Mouse (Mus musculus) forebrain, embryonic 11.5 days (tissue): ENCODE measurements around the gene Plk5. TPM values are rescaled to one million over a fixed set of nuclear protein-coding genes. Genes with fewer than 3 reads are reported as not detected.
A peak's percentile ranks its signal among the peaks of the same experiment; 100 is the strongest.

Experiments
- ATAC-seq: fragments of 200-750 bp; cut with Nextera tagmentation; replicated peaks from 2 replicates; pipeline ENCODE4 v1.8.0; 2017; ENCODE audit warnings: moderate TSS enrichment; ENCODE audit not compliant: low FRiP score
- DNase-seq: peaks from one replicate; pipeline ENCODE4 v3.0.0-alpha.2; 2017; ENCODE audit warnings: low spot score
- H3K27ac ChIP-seq: fragments of 300-500 bp; sonication (generic); 2 replicates; pipeline ENCODE4 v1.5.1; 2014; ENCODE audit warnings: low read depth, low read length
- H3K27me3 ChIP-seq: fragments of 300-500 bp; sonication (generic); 2 replicates; pipeline ENCODE4 v1.6.1; 2014; ENCODE audit warnings: mild to moderate bottlenecking, low read length, mixed read lengths; ENCODE audit not compliant: control insufficient read depth, insufficient read depth
- H3K36me3 ChIP-seq: fragments of 300-500 bp; sonication (generic); 2 replicates; pipeline ENCODE4 v1.6.1; 2014; ENCODE audit warnings: mild to moderate bottlenecking, low read length, moderate library complexity, mixed read lengths; ENCODE audit not compliant: control insufficient read depth, insufficient read depth
- H3K4me1 ChIP-seq: fragments of 300-500 bp; sonication (generic); replicated peaks from 2 replicates; pipeline ENCODE4 v1.6.1; 2014; ENCODE audit warnings: low read length, mixed read lengths; ENCODE audit not compliant: control insufficient read depth, insufficient read depth
- H3K4me2 ChIP-seq: fragments of 300-500 bp; sonication (generic); 2 replicates; pipeline ENCODE4 v1.6.1; 2014; ENCODE audit warnings: low read depth, mild to moderate bottlenecking, low read length, moderate library complexity, mixed read lengths; ENCODE audit not compliant: severe bottlenecking
- H3K4me3 ChIP-seq: fragments of 300-500 bp; sonication (generic); 2 replicates; pipeline ENCODE4 v1.5.1; 2014; ENCODE audit warnings: low read depth, low read length
- H3K9ac ChIP-seq: fragments of 300-500 bp; sonication (generic); 2 replicates; pipeline ENCODE4 v1.6.1; 2014; ENCODE audit warnings: low read length
- H3K9me3 ChIP-seq: fragments of 300-500 bp; sonication (generic); 2 replicates; pipeline ENCODE4 v1.6.1; 2016; ENCODE audit warnings: low read length, mixed read lengths; ENCODE audit not compliant: control insufficient read depth
- WGBS: fragments of 180-500 bp; shearing (Covaris S2); extraction: QIAGEN DNeasy Blood & Tissue Kit; methylation state at CpG from one replicate; pipeline ENCODE4 v1.1.7; 2014; 5-methylcytosine and 5-hydroxymethylcytosine counted together
- polyA plus RNA-seq: library from polyadenylated mRNA; unstranded; fragments of >200 nt; fragmentation: Nextera tagmentation; extraction: Ambion mirVana; gene quantifications from 2 replicates; pipeline ENCODE4 v1.2.1, GENCODE M21; 2014

Gene Plk5
- polyA plus RNA-seq, 1 experiment from 2014 or later = 0.36 TPM

DNA sequence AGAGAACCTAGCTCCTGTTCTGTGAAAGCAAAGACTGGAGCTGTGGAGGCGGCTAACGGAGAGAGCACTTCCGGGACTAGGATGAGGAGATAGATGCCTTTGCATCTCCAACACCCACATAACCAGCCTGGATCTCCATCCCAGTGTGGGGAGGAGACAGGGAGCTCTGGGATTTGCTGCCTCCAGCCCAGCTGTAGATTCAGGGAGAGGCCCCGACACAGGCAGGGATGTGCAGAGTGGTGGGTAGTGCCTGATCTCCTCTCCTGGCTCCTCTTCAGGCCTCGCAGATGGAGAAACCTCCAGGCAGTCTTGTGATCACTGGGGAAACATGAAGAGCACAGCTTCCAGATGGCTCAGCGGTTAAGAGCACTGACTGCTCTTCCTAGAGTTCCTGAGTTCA is 16.4 kb downstream of the Plk5 start:
- no peaks in the 10 kb centered on the region for H3K27me3 ChIP-seq
- no peaks in the 10 kb centered on the region for H3K36me3 ChIP-seq
- no peak overlapping the region for H3K4me3 ChIP-seq
- ATAC-seq (no peak), DNase-seq (no peak)
- no peak overlapping the region for H3K4me2 ChIP-seq
- no peak overlapping the region for H3K9ac ChIP-seq
- no peak overlapping the region for H3K27ac ChIP-seq
- WGBS = 89% methylated on average over 6 of the region's 6 CpGs
- H3K9me3 ChIP-seq = no peaks in the 10 kb centered on the region
- peaks cover 2% of the 10 kb centered on the region; the same call in 1 of the 2 replicates for H3K4me1 ChIP-seq

DNA sequence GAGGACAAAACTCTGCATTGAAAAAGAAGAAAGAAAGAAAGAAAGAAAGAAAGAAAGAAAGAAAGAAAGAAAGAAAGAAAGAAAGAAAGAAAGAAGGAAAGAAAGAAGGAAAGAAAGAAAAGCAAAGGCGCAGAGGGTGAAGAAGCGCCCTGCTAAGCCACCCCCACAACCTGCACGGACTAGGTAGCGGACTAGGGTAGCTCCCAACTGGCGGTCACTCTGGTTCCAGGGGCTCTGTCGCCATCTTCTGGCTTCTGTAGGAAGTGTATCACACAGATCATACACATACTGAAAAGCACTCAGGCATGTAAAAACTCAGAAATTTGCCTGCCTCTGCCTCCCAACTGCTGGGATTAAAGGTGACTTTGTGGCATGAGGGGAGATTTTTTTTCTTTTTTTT is 17.8 kb downstream of the Plk5 start:
- H3K4me1 ChIP-seq = peaks cover 2% of the 10 kb centered on the region; the same call in 1 of the 2 replicates
- no peaks in the 10 kb centered on the region for H3K27me3 ChIP-seq
- no peak overlapping the region for H3K27ac ChIP-seq
- no peaks in the 10 kb centered on the region for H3K9me3 ChIP-seq
- peak; percentile 79 for DNase-seq
- no peak overlapping the region for H3K4me2 ChIP-seq
- H3K36me3 ChIP-seq = no peaks in the 10 kb centered on the region
- no peak overlapping the region for H3K9ac ChIP-seq
- ATAC-seq = no peak
- WGBS = 14% methylated on average over 6 of the region's 6 CpGs
- no peak overlapping the region for H3K4me3 ChIP-seq

DNA sequence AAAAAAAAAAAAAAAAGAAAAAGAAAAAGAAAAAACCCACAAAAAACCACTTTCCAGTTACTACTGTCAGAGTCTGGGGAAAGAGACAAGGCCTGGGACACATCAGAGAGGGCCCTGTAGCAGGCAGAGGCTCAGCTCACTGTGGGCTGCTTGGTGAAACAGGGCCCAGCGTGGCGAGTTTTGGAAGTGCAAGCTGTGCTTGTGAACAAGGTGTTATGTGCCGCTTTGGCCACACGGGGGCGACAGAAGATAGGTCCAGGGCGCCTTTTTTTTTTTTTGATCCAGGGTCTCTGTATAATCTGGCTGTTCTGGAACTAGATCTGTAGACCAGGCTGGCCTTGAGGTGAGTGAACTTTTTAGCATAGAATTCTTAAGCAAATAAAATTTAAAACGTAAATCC is 19.9 kb downstream of the Plk5 start:
- Histone ChIP-seq H3K9ac (no peak overlapping the region), H3K36me3 (peaks cover under 1% of the 10 kb centered on the region), H3K27me3 (no peaks in the 10 kb centered on the region), H3K4me3 (no peak overlapping the region), H3K27ac (no peak overlapping the region), H3K9me3 (no peaks in the 10 kb centered on the region), H3K4me1 (peaks cover 2% of the 10 kb centered on the region; the same call in 1 of the 2 replicates), H3K4me2 (no peak overlapping the region)
- DNase-seq = peak; percentile 97
- ATAC-seq = 0 out of 2 replicates have a peak, but pooled peaks have one; percentile 51
- 4% methylated on average over 7 of the region's 7 CpGs for WGBS

DNA sequence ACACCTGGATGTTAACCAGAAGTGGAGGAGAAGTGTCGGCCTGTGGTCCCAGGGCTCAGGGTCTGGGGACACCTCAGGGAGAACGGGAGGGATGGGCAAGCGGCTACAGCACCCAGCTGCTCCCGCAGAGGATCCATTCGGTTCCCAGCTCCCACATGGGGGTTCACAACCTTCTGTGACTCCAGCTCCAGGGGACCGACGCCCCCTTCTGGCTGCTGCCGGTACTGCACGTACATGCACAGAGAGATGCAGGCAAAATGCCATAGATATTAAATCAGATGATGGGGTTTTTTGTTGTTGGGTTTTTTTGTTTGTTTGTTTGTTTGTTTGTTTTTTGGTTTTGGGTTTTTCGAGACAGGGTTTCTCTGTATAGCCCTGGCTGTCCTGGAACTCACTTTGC is 21.5 kb downstream of the Plk5 start:
- H3K9ac ChIP-seq = no peak overlapping the region
- ATAC-seq (no peak), DNase-seq (peak; percentile 76)

DNA sequence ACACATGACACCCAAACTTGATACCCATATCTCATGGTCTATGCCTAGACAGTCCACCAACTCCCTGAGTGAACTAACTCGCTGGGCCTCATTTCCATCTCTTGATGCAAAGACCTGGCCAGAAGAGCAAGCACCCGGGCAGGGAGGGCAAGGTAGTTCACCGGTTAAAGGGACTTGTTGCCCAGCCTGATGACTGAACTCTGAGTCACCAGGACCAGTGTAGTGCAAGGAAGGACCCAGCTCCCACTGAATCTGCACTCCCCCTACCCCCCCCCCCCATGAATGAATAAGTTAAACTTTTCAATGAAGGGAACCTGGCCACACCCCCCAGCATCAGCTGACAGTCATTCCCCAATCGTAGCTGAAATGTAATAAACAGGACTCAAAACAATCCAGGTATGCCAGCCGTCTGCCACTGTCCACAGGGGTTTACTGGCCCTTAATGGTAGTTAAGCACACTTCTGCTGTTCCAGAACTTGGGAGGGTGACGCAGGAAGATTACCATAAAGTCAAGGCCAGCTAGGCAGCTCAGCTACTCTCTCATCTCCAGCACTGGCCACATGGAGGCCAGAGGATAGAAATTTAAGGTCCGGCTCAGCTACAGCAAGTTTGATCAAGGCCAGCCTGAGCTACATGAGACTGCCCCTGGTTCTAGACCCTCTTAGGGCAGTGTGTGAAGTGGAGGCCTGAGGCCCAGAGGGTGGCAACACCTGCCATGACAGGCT is 26.5 kb downstream of the Plk5 start:
- no peak for ATAC-seq
- H3K27me3 ChIP-seq = no peaks in the 10 kb centered on the region
- peaks cover 13% of the 10 kb centered on the region for H3K36me3 ChIP-seq
- no peak for DNase-seq
- WGBS = 91% methylated on average over 7 of the region's 7 CpGs
- H3K9ac ChIP-seq = no peak overlapping the region
- H3K4me3 ChIP-seq = no peak overlapping the region
- H3K4me1 ChIP-seq = peaks cover 13% of the 10 kb centered on the region
- H3K27ac ChIP-seq = no peak overlapping the region
- no peaks in the 10 kb centered on the region for H3K9me3 ChIP-seq
- no peak overlapping the region for H3K4me2 ChIP-seq

More for the DNA sequence above, 21.5 kb downstream of the Plk5 start:
- Histone ChIP-seq H3K4me1 (no peaks in the 10 kb centered on the region), H3K36me3 (peaks cover 13% of the 10 kb centered on the region), H3K27me3 (no peaks in the 10 kb centered on the region), H3K4me3 (no peak overlapping the region), H3K9me3 (no peaks in the 10 kb centered on the region), H3K4me2 (no peak overlapping the region), H3K27ac (no peak overlapping the region)
- 50% methylated on average over 10 of the region's 10 CpGs for WGBS

DNA sequence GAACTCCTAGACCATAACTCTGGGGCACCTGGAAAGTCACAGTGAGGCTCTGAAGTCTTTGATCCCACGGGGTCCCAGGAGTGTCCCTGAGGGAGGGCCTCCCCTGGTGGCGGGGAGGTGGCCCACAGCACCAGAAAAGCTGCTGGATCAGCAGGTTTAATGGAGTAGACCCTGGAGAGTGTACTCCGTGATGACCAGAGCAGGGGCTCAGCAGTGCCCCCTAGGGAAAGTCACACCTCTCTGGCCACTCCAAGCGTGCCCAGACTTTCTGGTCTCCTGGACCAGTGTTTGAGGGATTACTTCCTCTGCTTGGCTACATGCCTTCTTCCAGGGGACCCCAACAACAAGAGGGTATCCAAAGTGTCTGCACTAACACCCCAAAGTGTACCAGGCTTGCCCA is 27.2 kb downstream of the Plk5 start:
- Histone ChIP-seq H3K27ac (no peak overlapping the region), H3K27me3 (no peaks in the 10 kb centered on the region), H3K9me3 (no peaks in the 10 kb centered on the region), H3K4me1 (peaks cover 19% of the 10 kb centered on the region), H3K4me3 (no peak overlapping the region), H3K36me3 (peaks cover 13% of the 10 kb centered on the region), H3K9ac (no peak overlapping the region), H3K4me2 (peak overlapping the region; percentile 15; the same call in 1 of the 2 replicates)
- ATAC-seq (no peak), DNase-seq (no peak)
- 73% methylated on average over 4 of the region's 4 CpGs for WGBS

DNA sequence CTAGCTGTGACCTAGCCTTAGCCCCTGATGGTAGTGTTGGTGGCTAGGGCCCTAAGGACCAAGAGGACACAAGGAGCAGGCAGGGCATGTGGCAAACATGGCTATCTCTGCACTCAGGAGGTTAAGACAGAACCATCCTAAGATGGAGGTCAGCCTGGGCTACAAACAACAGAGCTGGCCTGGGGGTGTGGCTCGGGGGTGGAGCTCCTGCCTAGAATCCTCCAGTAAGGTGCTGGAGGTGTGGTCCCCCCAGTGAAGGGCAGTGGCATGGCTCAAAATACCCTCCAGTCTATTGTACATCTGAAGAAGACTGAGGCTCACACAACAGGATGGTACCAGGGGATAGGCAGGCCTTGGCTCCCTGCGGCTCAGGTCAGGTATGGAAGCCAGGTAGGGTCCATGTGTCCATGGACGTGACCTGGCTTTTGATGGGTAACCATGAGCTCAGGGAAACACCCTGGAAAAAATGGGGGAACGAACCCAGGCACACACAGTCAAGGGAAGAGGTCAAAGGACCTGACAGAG is 27.9 kb downstream of the Plk5 start:
- WGBS = 90% methylated on average over 4 of the region's 4 CpGs
- H3K4me1 ChIP-seq = peaks cover 22% of the 10 kb centered on the region
- peak overlapping the region; percentile 98 for H3K4me3 ChIP-seq
- H3K4me2 ChIP-seq = peak overlapping the region; percentile 80
- H3K27ac ChIP-seq = no peak overlapping the region
- ATAC-seq (no peak), DNase-seq (no peak)
- H3K9ac ChIP-seq = peak overlapping the region; percentile 77
- H3K27me3 ChIP-seq = no peaks in the 10 kb centered on the region
- no peaks in the 10 kb centered on the region for H3K9me3 ChIP-seq
- H3K36me3 ChIP-seq = peaks cover 13% of the 10 kb centered on the region

DNA sequence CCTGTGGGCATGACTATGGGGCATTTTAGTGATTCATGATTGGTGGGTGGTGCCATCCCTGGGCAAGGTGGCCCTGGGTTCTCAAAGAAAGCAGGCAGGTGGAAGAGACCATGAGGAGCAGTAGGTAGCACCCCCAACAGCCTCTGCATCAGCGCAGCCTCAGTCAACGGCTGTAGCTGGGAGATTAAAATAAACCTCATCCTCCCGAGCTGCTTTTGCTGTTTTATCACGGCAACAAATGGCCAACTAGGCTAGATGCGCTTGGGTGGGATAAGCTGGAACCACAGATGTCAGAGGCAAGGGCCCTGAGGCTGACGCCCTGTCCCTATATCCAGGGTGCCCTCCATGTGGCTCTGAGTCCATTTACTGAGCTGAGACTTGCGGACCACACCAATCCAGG is 28.4 kb downstream of the Plk5 start:
- H3K27ac ChIP-seq = peak overlapping the region; percentile 79
- no peaks in the 10 kb centered on the region for H3K9me3 ChIP-seq
- H3K9ac ChIP-seq = peak overlapping the region; percentile 77
- H3K27me3 ChIP-seq = no peaks in the 10 kb centered on the region
- 86% methylated on average over 7 of the region's 7 CpGs for WGBS
- peaks cover 22% of the 10 kb centered on the region for H3K4me1 ChIP-seq
- ATAC-seq (no peak), DNase-seq (no peak)
- H3K4me3 ChIP-seq = peak overlapping the region; percentile 98
- H3K36me3 ChIP-seq = peaks cover 13% of the 10 kb centered on the region
- H3K4me2 ChIP-seq = peak overlapping the region; percentile 80

DNA sequence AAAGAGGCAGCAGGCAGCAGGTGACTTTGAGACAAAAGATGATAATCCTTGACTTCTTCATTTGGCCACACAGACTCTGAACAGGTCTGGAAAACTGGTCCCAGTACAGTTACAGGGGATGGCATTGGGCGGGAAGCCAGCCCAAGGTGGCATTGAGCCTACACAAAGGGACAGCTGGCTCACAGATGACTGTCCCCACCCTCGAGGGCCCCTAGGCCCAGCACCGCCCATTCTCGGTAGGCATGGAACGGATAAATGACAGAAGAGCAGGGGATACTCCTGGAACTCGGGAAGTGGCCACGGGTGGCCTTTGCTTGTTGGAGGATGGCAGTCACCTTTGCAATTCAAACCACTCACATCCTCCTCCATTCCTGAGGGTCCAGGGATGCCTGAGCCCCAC is 29.1 kb downstream of the Plk5 start:
- Histone ChIP-seq H3K27ac (peak overlapping the region; percentile 79), H3K9ac (peak overlapping the region; percentile 77), H3K27me3 (no peaks in the 10 kb centered on the region), H3K9me3 (no peaks in the 10 kb centered on the region), H3K4me1 (peaks cover 22% of the 10 kb centered on the region), H3K4me3 (peak overlapping the region; percentile 98), H3K4me2 (peak overlapping the region; percentile 80), H3K36me3 (peaks cover 13% of the 10 kb centered on the region)
- ATAC-seq = peak; percentile 25; the same call in 1 of the 2 replicates
- DNase-seq = peak; percentile 70
- WGBS = 13% methylated on average over 7 of the region's 7 CpGs
